Mouse (Mus musculus) duodenum, adult 2 months (tissue): ENCODE results near the gene Wdr6. TPM values are rescaled to one million over a fixed set of nuclear protein-coding genes. Genes with fewer than 3 reads are reported as not detected.

Experiments used
- polyA plus RNA-seq: library from polyadenylated mRNA; depleted of rRNA; stranded (reverse); fragments of >200 nt; gene quantifications from 2 replicates; pipeline ENCODE4 v1.2.3, GENCODE M21; 2012; ENCODE audit warnings: low replicate concordance; rRNA removed

The Wdr6 gene
- polyA plus RNA-seq, result 11.3 and 13.7 TPM in 2 replicates

DNA sequence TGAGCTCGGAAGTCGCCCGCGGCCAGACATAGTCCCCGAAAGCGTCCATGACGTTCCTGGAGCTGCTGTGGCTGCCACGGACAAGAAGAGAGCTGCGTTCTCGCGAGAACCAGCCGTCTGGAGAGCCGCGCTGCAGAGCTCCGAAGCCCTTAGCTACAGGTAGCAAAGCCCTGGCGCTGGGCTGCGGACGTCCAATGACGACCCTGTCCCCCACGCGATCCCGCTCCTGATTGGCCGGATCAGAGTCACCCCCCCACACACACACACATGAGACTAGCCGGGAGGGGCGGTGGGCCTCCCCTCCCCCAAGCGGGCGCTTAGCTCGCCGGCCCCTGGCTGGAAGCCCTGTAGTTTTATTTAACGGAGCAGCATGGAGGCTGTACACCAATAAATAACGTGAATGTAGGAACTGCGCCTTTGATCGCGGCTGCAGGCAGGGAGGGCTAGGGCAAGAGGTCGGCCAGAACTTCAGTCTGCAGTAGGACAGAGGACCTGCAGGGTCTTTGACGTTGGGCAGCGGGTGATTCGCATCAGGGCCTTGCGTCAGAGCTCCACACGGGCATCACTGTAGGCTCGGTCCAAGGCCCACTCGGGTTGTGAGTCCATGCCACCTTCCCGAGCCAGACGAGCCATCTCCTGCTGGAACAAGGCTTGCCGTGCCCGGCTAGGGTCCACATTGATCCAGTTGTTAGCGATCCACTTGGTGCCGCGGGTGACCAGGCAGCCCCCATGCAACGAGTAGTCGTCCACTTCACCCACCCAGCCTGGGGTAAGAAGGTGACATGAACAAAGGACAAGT is at the start of gene Wdr6:
Gene Wdr6, minus strand, starts transcription at position 195 of the 799 bp plus-strand sequence.

DNA sequence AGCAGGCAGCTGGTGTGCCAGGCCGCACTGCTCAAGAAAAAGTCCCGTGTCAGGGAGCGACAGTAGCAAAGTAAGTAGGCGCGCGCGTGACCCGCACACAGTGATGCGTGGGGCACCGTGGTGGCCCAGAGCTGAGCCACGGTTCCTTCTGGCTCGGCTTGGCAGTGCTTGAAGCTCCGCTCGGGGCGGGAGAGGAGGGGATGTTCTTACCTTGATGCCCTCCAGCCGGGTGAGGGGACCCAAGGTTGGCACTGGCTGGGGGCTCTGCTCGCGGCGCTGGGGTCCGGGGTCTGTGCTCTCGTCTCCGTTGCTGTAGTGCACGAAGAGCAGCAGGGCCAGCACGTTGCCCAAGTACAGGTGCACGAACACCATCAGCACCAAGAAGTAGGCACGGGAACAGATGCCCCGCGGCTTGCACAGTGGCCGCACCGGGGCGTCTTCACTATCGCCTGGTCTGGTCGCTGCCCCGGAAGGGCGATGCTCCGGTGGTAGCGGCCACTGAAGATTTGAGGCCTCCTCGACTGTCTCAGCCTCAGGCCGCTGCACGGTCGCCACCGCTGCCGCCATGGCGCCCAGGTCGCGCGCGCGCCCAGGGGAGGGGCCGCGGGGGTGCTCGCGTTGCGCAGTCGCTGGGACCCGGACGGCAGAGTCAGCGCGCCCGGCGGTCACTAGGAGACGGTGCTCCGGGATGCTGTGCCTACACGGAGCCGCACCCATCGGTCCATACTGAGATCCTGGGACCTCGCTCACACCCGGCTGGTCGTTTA is 18.6 kb upstream of the Wdr6 start, which contains the start of gene P4htm:
Gene P4htm, minus strand, starts transcription at position 670 of the 767 bp plus-strand sequence.

DNA sequence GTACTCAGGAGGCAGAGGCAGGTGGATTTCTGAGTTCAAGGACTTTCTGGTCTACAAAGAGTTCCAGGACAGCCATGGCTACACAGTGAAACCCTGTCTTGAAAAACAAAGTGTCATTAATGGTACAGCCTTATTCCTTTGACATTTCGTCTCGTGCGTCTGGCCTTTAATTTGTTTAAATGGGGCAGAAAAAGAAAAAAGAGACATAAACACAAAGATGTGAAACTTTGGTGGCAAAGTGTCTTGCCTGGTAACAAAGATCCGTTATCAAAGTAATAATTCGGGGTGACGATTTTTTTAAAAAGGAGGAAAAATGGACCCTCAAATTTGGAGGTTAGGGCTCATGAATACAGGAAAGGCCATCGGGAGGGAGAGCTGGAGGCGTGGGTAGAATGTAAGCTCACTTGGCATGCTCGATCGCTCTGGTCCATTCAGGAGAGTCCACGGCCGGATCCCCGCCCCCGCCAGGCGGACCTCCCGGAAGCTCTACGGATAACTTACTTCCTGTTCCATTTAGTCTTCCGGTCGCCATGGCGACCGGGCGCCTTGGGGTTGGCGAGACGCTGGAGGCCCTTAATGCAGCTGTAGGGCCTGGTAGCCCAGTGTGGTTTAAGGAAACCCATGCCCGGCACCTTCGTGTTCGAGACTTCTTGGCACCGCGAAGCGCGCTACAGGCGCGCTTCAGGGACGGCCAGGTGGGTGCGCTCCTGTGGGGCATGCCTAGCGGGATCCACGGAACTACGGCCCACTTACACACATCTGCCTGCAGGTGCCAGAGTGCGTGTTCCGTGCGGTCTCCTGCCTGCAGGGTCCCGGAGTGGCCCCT is 8.9 kb downstream of the Wdr6 start, which contains the start of gene Dalrd3:
Gene Dalrd3, plus strand, starts transcription at position 506 of the 826 bp plus-strand sequence.

DNA sequence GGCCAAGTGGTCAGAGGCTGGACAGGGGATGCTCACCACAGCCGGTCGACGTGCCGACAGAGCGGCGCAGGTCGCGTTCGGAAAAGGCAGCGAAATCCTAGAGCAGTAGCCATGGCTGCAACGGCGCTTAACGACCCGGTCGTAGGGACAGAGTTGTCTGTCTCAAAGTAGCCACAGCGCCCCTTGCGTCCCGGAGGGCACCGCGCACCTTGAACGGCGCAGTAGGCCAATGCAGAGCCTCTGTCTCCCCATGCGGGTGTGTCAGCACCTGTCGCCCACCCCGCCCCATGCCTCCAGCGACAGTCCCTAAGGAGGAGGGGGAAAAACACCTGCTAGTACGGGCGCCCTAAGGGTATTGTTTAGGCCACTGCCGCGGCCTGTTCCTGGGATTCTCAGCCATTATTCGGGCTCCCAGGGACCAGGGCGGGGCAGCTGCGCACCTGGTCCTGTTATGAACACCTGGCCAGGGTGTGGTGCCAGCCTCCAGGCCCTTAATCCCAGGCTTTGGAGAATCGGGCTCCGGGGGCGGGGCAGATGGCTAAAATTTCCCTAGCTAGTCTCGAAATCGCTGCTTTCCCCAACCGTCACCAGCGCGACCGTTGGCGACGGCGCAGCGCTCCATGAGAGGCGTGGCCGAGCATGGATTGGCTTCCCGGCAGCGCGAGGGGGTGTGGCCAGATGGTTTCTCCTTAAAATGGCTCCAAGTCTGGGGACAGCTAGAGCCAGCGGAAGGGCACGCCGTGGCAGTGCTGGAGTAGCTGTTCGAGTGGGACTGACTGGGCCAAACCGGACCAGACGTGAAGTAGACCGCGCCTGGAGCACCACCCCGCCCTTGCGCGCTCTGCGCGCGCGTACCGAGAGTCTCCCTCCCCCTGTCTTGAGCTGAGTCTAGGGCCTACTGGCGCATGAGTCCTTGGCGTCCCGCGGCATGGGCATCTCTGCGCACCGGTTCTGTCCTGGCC is 11.4 kb downstream of the Wdr6 start, which contains the start of gene Ndufaf3:
Gene Ndufaf3, minus strand, starts transcription at position 620 of the 962 bp plus-strand sequence.

DNA sequence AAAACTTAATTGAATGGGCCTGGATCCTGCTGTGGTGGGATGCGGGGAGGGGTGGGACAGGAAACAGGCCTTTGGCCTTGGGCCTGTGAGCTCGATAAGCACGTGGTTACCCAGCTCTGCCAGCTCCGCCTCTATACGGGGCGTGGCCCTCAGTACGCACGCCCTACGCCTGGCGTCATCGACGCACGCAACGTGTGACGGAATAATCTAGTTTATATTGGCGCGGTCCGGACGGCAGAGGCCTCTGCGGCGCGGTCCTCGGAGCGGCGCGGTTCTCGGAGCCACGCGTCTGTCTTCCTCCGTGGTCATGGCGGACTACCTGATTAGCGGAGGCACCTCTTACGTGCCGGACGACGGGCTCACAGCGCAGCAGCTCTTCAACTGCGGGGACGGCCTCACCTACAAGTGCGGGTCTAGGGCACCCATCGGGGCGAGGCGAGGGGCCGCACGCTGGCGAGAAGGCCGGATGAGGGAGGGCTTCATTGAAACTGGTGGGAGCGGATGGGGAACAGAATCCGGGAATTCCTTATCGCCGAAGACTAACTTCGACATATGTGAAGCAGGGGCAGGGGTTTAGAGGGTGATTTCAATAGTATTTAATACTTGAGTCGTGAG is 18.2 kb downstream of the Wdr6 start, which contains the start of gene Impdh2:
Gene Impdh2, plus strand, starts transcription at position 60 of the 615 bp plus-strand sequence.

Other genes with a start within 250 kb of the Wdr6 start
- 1,295 and 2,060 TPM in 2 replicates for gene Gpx1, start 239.8 kb downstream of the Wdr6 start, polyA plus RNA-seq
- 40.5 and 53.8 TPM in 2 replicates for gene Usp4, start 230.9 kb downstream of the Wdr6 start, polyA plus RNA-seq
- not detected in 2 replicates for gene 1700102P08Rik, start 185.9 kb downstream of the Wdr6 start, polyA plus RNA-seq
- not detected in 2 replicates for gene Ccdc36, start 150.3 kb downstream of the Wdr6 start, polyA plus RNA-seq
- not detected in 2 replicates for gene BC048562, start 142.3 kb downstream of the Wdr6 start, polyA plus RNA-seq
- gene Ccdc71, start 118.2 kb downstream of the Wdr6 start, polyA plus RNA-seq, result 14.7 and 15.3 TPM in 2 replicates
- gene Klhdc8b, start 117.2 kb downstream of the Wdr6 start, polyA plus RNA-seq, result 27.3 and 33.7 TPM in 2 replicates
- gene Lamb2, start 99.0 kb downstream of the Wdr6 start, polyA plus RNA-seq, result 20.7 and 25.6 TPM in 2 replicates
- 66.7 and 68.1 TPM in 2 replicates for gene Usp19, start 88.1 kb downstream of the Wdr6 start, polyA plus RNA-seq
- 145 and 187 TPM in 2 replicates for gene Qars, start 71.0 kb downstream of the Wdr6 start, polyA plus RNA-seq
- gene Qrich1, start 61.9 kb downstream of the Wdr6 start, polyA plus RNA-seq, result 45.4 and 58.5 TPM in 2 replicates
- gene Impdh2, start 18.5 kb downstream of the Wdr6 start, polyA plus RNA-seq, result 47.8 and 97.0 TPM in 2 replicates
- 40.9 and 44.6 TPM in 2 replicates for gene Ndufaf3, start 11.3 kb downstream of the Wdr6 start, polyA plus RNA-seq
- gene Dalrd3, start 8.9 kb downstream of the Wdr6 start, polyA plus RNA-seq, result 135 and 158 TPM in 2 replicates
- 2.8 and 5.9 TPM in 2 replicates for gene P4htm, start 18.9 kb upstream of the Wdr6 start, polyA plus RNA-seq
- 15.4 and 19.7 TPM in 2 replicates for gene Arih2, start 70.6 kb upstream of the Wdr6 start, polyA plus RNA-seq
- gene Slc25a20, start 83.3 kb upstream of the Wdr6 start, polyA plus RNA-seq, result 31.1 and 35.7 TPM in 2 replicates
- 31.0 and 32.2 TPM in 2 replicates for gene Prkar2a, start 110.6 kb upstream of the Wdr6 start, polyA plus RNA-seq
- gene Ip6k2, start 205.1 kb upstream of the Wdr6 start, polyA plus RNA-seq, result 59.7 and 73.1 TPM in 2 replicates
- gene Nckipsd, start 229.6 kb upstream of the Wdr6 start, polyA plus RNA-seq, result 13.1 and 18.2 TPM in 2 replicates
- gene Celsr3, start 247.6 kb upstream of the Wdr6 start, polyA plus RNA-seq, result 0.44 and 0.84 TPM in 2 replicates